ENCODE assay signal across 8 mouse cellular contexts in the genomic region with DNA sequence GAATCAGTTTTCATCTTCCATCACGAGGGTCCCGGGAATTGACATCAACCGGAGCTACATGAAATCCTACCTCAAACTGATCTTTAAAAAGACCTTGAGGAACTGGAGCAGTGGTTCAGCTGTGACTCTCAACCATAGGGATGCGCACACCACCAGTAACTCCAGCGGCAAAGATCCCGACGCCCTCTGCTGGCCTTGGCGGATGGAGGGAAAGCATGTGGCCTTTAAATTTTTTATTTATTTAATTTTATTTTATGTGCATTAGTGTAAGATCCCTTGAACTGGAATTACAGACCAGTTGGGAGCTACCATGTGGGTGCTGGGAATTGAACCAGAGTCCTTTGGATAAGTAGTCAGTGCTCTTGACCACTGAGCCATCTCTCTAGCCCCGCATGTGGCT. TPM values are rescaled to one million over a fixed set of nuclear protein-coding genes. Genes with fewer than 3 reads are reported as not detected.
DNase-seq lines count a peak whose midpoint lies in the region; ATAC-seq and TF ChIP-seq lines count a peak whose summit lies in the region.

No protein-coding gene starts in this region.

- DNase-seq in heart, adult 2 months: peak in 1 of 2 experiments; percentile 53
- no peak for DNase-seq in heart, postnatal 14 days
- peak; percentile 50 for DNase-seq in MEL-GATA-1-ER (ENCODE audit: extremely low read depth, low read depth)
- peak; percentile 65 for DNase-seq in right cerebral cortex, postnatal 14 days
- no peak for DNase-seq in spleen, adult 18-20 months

- no peak for TF ChIP-seq CTCF in heart, adult 2 months (IDR thresholded peaks at IDR 0.05)

- ATAC-seq in embryonic facial prominence, embryonic 12.5 days (ENCODE audit: insufficient number of reproducible peaks, insufficient read depth, low FRiP score, low TSS enrichment): peak; percentile 6; the same call in 1 of the 2 replicates
- peak; percentile 4; the same call in 1 of the 2 replicates for ATAC-seq in intestine, embryonic 15.5 days
- ATAC-seq in limb, embryonic 15.5 days (ENCODE audit: insufficient number of reproducible peaks, low FRiP score, low TSS enrichment, low read depth): 0 out of 2 replicates have a peak, but pooled peaks have one; percentile 12

- peaks cover 4% of the 10 kb centered on the region for H3K79me2 ChIP-seq in heart, adult 2 months (replicated peaks; ENCODE audit: control insufficient read depth, insufficient read depth, low read length)

- H3K4me2 ChIP-seq in embryonic facial prominence, embryonic 12.5 days (replicated peaks): peak overlapping the region; percentile 51
- H3K4me2 ChIP-seq in intestine, embryonic 15.5 days (replicated peaks): peak overlapping the region; percentile 46
- H3K4me2 ChIP-seq in limb, embryonic 15.5 days: peak overlapping the region; percentile 34

- H3K36me3 ChIP-seq in heart, adult 2 months (ENCODE audit: control insufficient read depth, insufficient read depth, low read length): peaks cover 8% of the 10 kb centered on the region
- H3K36me3 ChIP-seq in embryonic facial prominence, embryonic 12.5 days: peaks cover 22% of the 10 kb centered on the region
- H3K36me3 ChIP-seq in intestine, embryonic 15.5 days: peaks cover 12% of the 10 kb centered on the region; the same call in 1 of the 2 replicates
- H3K36me3 ChIP-seq in limb, embryonic 15.5 days: peaks cover 23% of the 10 kb centered on the region

- WGBS in heart, adult 2 months: 19% methylated on average over 9 of the region's 9 CpGs
- WGBS in embryonic facial prominence, embryonic 12.5 days: 14% methylated on average over 9 of the region's 9 CpGs
- WGBS in intestine, embryonic 15.5 days: 18% methylated on average over 9 of the region's 9 CpGs
- 16% methylated on average over 9 of the region's 9 CpGs for WGBS in limb, embryonic 15.5 days

- H3K4me3 ChIP-seq in heart, adult 2 months: 0 out of 2 replicates have a peak overlapping the region, but pooled peaks have one; percentile 11
- peak overlapping the region; percentile 72; the same call in 1 of the 2 replicates for H3K4me3 ChIP-seq in embryonic facial prominence, embryonic 12.5 days
- H3K4me3 ChIP-seq in intestine, embryonic 15.5 days (replicated peaks): peak overlapping the region; percentile 2; the same call in 1 of the 2 replicates
- peak overlapping the region; percentile 66; the same call in 1 of the 2 replicates for H3K4me3 ChIP-seq in limb, embryonic 15.5 days

- peak overlapping the region; percentile 49 for H3K27ac ChIP-seq in heart, adult 2 months
- H3K27ac ChIP-seq in embryonic facial prominence, embryonic 12.5 days: peak overlapping the region; percentile 56; the same call in 1 of the 2 replicates
- no peak overlapping the region for H3K27ac ChIP-seq in intestine, embryonic 15.5 days
- H3K27ac ChIP-seq in limb, embryonic 15.5 days: peak overlapping the region; percentile 83

- no peak for TF ChIP-seq EP300 in heart, adult 2 months (IDR thresholded peaks at IDR 0.05; ENCODE audit: insufficient read depth, low read depth, low read length)

- peaks cover 10% of the 10 kb centered on the region for H3K4me1 ChIP-seq in heart, adult 2 months (ENCODE audit: control insufficient read depth, insufficient read depth, low read length)
- H3K4me1 ChIP-seq in embryonic facial prominence, embryonic 12.5 days: peaks cover 30% of the 10 kb centered on the region
- H3K4me1 ChIP-seq in intestine, embryonic 15.5 days (replicated peaks): peaks cover 35% of the 10 kb centered on the region
- H3K4me1 ChIP-seq in limb, embryonic 15.5 days: peaks cover 44% of the 10 kb centered on the region

- no peaks in the 10 kb centered on the region for H3K9me3 ChIP-seq in embryonic facial prominence, embryonic 12.5 days
- H3K9me3 ChIP-seq in intestine, embryonic 15.5 days: no peaks in the 10 kb centered on the region
- H3K9me3 ChIP-seq in limb, embryonic 15.5 days: no peaks in the 10 kb centered on the region

- H3K9ac ChIP-seq in heart, adult 2 months (ENCODE audit: low read depth, low read length): no peak overlapping the region
- H3K9ac ChIP-seq in embryonic facial prominence, embryonic 12.5 days: no peak overlapping the region
- no peak overlapping the region for H3K9ac ChIP-seq in intestine, embryonic 15.5 days
- no peak overlapping the region for H3K9ac ChIP-seq in limb, embryonic 15.5 days

- no peaks in the 10 kb centered on the region for H3K27me3 ChIP-seq in heart, adult 2 months (ENCODE audit: control insufficient read depth, insufficient read depth, low read length)
- no peaks in the 10 kb centered on the region for H3K27me3 ChIP-seq in embryonic facial prominence, embryonic 12.5 days
- H3K27me3 ChIP-seq in intestine, embryonic 15.5 days (replicated peaks): no peaks in the 10 kb centered on the region
- no peaks in the 10 kb centered on the region for H3K27me3 ChIP-seq in limb, embryonic 15.5 days

- intact Hi-C loops in heart, adult 2 months (cut with DNase I): loop anchor here (1.0 to 10.0 kb wide), 4 partner anchors 37 to 301 kb away; a partner anchor contains a TSS
- intact Hi-C loops in heart, postnatal 14 days (cut with DNase I): loop anchor here (1.0 to 10.0 kb wide), 3 partner anchors 59 to 301 kb away; a partner anchor contains a TSS

- no peak for TF ChIP-seq POLR2A in heart, adult 2 months (IDR thresholded peaks at IDR 0.05; ENCODE audit: insufficient read depth, low read depth, low read length)

RNA-seq across cellular contexts. Expression of a gene that starts 1.2 kb away (rescaled TPM):
- 100 to 1,000 TPM; 108 to 124 TPM for total RNA-seq in heart, adult 2 months (2021)
- polyA plus RNA-seq in heart, adult 2 months (2012; rRNA removed): 81.5 and 104 TPM in 2 replicates
- total RNA-seq in heart, postnatal 14 days (2021): 10 to 100 TPM; 90.4 to 94.6 TPM
- polyA plus RNA-seq in embryonic facial prominence, embryonic 12.5 days (2016; fragmentation: Nextera tagmentation; extraction: Ambion mirVana): 15.3 and 15.5 TPM in 2 replicates
- 12.5 and 12.8 TPM in 2 replicates for polyA plus RNA-seq in intestine, embryonic 15.5 days (2015; fragmentation: Nextera tagmentation; extraction: Ambion mirVana)
- polyA plus RNA-seq in limb, embryonic 15.5 days (2015; fragmentation: Nextera tagmentation; extraction: Ambion mirVana): 14.9 and 19.7 TPM in 2 replicates

RNA-seq across cellular contexts. Expression of a gene that starts 21.2 kb away (rescaled TPM):
- 1 to 10 TPM; 8.0 TPM for total RNA-seq in heart, adult 2 months (2021)
- 16.8 and 18.0 TPM in 2 replicates for polyA plus RNA-seq in heart, adult 2 months (2012; rRNA removed)
- 10 to 100 TPM in 1 of 2 experiments, 1 to 10 TPM in 1; 9.5 to 11.4 TPM for total RNA-seq in heart, postnatal 14 days (2021)
- polyA plus RNA-seq in embryonic facial prominence, embryonic 12.5 days (2016; fragmentation: Nextera tagmentation; extraction: Ambion mirVana): 2.7 and 3.5 TPM in 2 replicates
- polyA plus RNA-seq in intestine, embryonic 15.5 days (2015; fragmentation: Nextera tagmentation; extraction: Ambion mirVana): 11.3 and 13.3 TPM in 2 replicates
- 7.1 and 8.6 TPM in 2 replicates for polyA plus RNA-seq in limb, embryonic 15.5 days (2015; fragmentation: Nextera tagmentation; extraction: Ambion mirVana)

RNA-seq across cellular contexts. Expression of a gene that starts 36.7 kb away (rescaled TPM):
- total RNA-seq in heart, adult 2 months (2021): 10 to 100 TPM; 40.4 to 41.4 TPM
- 38.6 and 43.4 TPM in 2 replicates for polyA plus RNA-seq in heart, adult 2 months (2012; rRNA removed)
- 10 to 100 TPM; 32.8 to 36.6 TPM for total RNA-seq in heart, postnatal 14 days (2021)
- polyA plus RNA-seq in embryonic facial prominence, embryonic 12.5 days (2016; fragmentation: Nextera tagmentation; extraction: Ambion mirVana): 41.4 and 43.4 TPM in 2 replicates
- polyA plus RNA-seq in intestine, embryonic 15.5 days (2015; fragmentation: Nextera tagmentation; extraction: Ambion mirVana): 32.8 and 35.0 TPM in 2 replicates
- polyA plus RNA-seq in limb, embryonic 15.5 days (2015; fragmentation: Nextera tagmentation; extraction: Ambion mirVana): 33.6 and 34.6 TPM in 2 replicates

RNA-seq across cellular contexts. Expression of a gene that starts 37.2 kb away (rescaled TPM):
- total RNA-seq in heart, adult 2 months (2021): 100 to 1,000 TPM; 160 to 221 TPM
- polyA plus RNA-seq in heart, adult 2 months (2012; rRNA removed): 65.6 and 66.2 TPM in 2 replicates
- total RNA-seq in heart, postnatal 14 days (2021): 100 to 1,000 TPM; 115 to 133 TPM
- 56.6 and 67.4 TPM in 2 replicates for polyA plus RNA-seq in embryonic facial prominence, embryonic 12.5 days (2016; fragmentation: Nextera tagmentation; extraction: Ambion mirVana)
- 153 and 195 TPM in 2 replicates for polyA plus RNA-seq in intestine, embryonic 15.5 days (2015; fragmentation: Nextera tagmentation; extraction: Ambion mirVana)
- 94.2 and 114 TPM in 2 replicates for polyA plus RNA-seq in limb, embryonic 15.5 days (2015; fragmentation: Nextera tagmentation; extraction: Ambion mirVana)

RNA-seq across cellular contexts. Expression of a gene that starts 44.7 kb away (rescaled TPM):
- total RNA-seq in heart, adult 2 months (2021): not detected
- 0.32 TPM in 1 of 2 replicates, not detected in the other for polyA plus RNA-seq in heart, adult 2 months (2012; rRNA removed)
- total RNA-seq in heart, postnatal 14 days (2021): under 1 TPM in 1 of 2 experiments, not detected in 1; 0.36 TPM
- polyA plus RNA-seq in embryonic facial prominence, embryonic 12.5 days (2016; fragmentation: Nextera tagmentation; extraction: Ambion mirVana): not detected in 2 replicates
- not detected in 2 replicates for polyA plus RNA-seq in intestine, embryonic 15.5 days (2015; fragmentation: Nextera tagmentation; extraction: Ambion mirVana)
- not detected in 2 replicates for polyA plus RNA-seq in limb, embryonic 15.5 days (2015; fragmentation: Nextera tagmentation; extraction: Ambion mirVana)

Comparison
In these comparisons a context has a peak if more than half of its experiments do, and no peak if none do; other contexts are left out.
1. DNase-seq: peak in MEL-GATA-1-ER (single experiment) and right cerebral cortex, postnatal 14 days (single experiment); none in heart, postnatal 14 days (0 of 2) and spleen, adult 18-20 months (0 of 2).
2. H3K4me3 ChIP-seq: peak in every context shown above with its lines; median percentile 72 in embryonic facial prominence, embryonic 12.5 days; 66 in limb, embryonic 15.5 days; 11 in heart, adult 2 months; 2 in intestine, embryonic 15.5 days.
3. Peak in every context shown above with its lines, with median percentiles within 50 percentile points of each other: ATAC-seq and H3K4me2 ChIP-seq.